Mouse (Mus musculus) 3134 (cell line): Measurements from ENCODE around the gene Ccdc182.

Source experiments
- DNase-seq: peaks from one replicate; pipeline ENCODE4 v3.0.0-alpha.2; 2011; ENCODE audit warnings: low spot score; ENCODE audit not compliant: insufficient read length; ENCODE audit errors: extremely low read depth

Gene Ccdc182

GRCm38 (mm10) chr11:88293631-88294393 is at the start of gene Ccdc182:
Ccdc182 (plus strand) TSS chr11:88294058.
- no peak for DNase-seq

- DNase-seq: no peak
Observed at GRCm38 (mm10) chr11:88245581-88246170, 48.2 kb upstream of the Ccdc182 start.

GRCm38 (mm10) chr11:88248636-88249035 is 45.2 kb upstream of the Ccdc182 start:
- no peak for DNase-seq

- DNase-seq: no peak
Observed at GRCm38 (mm10) chr11:88250568-88250967, 43.3 kb upstream of the Ccdc182 start.

- DNase-seq: no peak
Observed at GRCm38 (mm10) chr11:88251295-88251694, 42.6 kb upstream of the Ccdc182 start.

- peak; percentile 56 for DNase-seq
Observed at GRCm38 (mm10) chr11:88251972-88252766, 41.7 kb upstream of the Ccdc182 start.

- peak; percentile 61 for DNase-seq
Observed at GRCm38 (mm10) chr11:88252767-88253513, 40.9 kb upstream of the Ccdc182 start.

GRCm38 (mm10) chr11:88253514-88254167 is 40.2 kb upstream of the Ccdc182 start:
- DNase-seq: no peak

- no peak for DNase-seq
Observed at GRCm38 (mm10) chr11:88257700-88258099, 36.2 kb upstream of the Ccdc182 start.

GRCm38 (mm10) chr11:88258212-88258611 is 35.6 kb upstream of the Ccdc182 start:
- DNase-seq: no peak

GRCm38 (mm10) chr11:88260463-88260862 is 33.4 kb upstream of the Ccdc182 start:
- no peak for DNase-seq

GRCm38 (mm10) chr11:88264889-88265288 is 29.0 kb upstream of the Ccdc182 start:
- no peak for DNase-seq

- DNase-seq: no peak
Observed at GRCm38 (mm10) chr11:88266311-88266710, 27.5 kb upstream of the Ccdc182 start.

- no peak for DNase-seq
Observed at GRCm38 (mm10) chr11:88271870-88272269, 22.0 kb upstream of the Ccdc182 start.

- no peak for DNase-seq
Observed at GRCm38 (mm10) chr11:88274111-88274879, 19.6 kb upstream of the Ccdc182 start.

- no peak for DNase-seq
Observed at GRCm38 (mm10) chr11:88274901-88275498, 18.9 kb upstream of the Ccdc182 start.

GRCm38 (mm10) chr11:88275949-88276348 is 17.9 kb upstream of the Ccdc182 start:
- no peak for DNase-seq

GRCm38 (mm10) chr11:88276534-88277308 is 17.1 kb upstream of the Ccdc182 start:
- no peak for DNase-seq
